Mouse (Mus musculus) liver, adult 2 months (tissue): ENCODE measurements at regions not wholly inside any gene's neighbourhood (a gene's known extent, or its start where the extent isn't known, plus 50 kb on each side); places are given as distances from the start of the nearest gene placed in this dataset.

Source experiments
- CTCF ChIP-seq: fragments of 200-500 bp; IDR thresholded peaks from 2 replicates; pipeline ENCODE4 v1.5.1; 2011; ENCODE audit warnings: low read depth, low read length, control low read depth
- POLR2A ChIP-seq: fragments of 200-500 bp; IDR thresholded peaks from 2 replicates; pipeline ENCODE4 v1.6.1; 2011; ENCODE audit warnings: low read length, control low read depth; ENCODE audit not compliant: insufficient read depth; ENCODE audit errors: extremely low read depth

DNA sequence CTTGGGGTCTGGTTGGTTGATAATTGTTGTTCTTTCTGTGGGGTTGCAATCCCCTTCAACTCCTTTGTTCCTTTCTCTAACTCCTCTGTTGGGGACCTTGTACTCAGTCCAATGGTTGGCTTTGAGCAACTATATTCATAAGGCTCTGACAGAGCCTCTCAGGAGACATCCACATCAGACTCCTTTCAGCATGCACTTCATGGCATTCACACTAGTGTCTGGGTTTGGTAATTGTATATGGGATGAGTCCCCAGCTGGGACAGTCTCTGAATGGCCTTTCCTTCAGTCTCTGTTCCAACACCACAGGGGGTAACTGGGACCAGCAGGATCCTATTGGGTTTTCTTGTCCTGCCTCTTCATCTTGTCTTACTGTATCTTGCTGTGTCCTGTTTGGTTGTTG, 303.5 kb upstream of the Tmprss15 start:
- TF ChIP-seq POLR2A (no peak), CTCF (no peak)
